Mouse (Mus musculus): Measurements from ENCODE around the gene Numb.

DNA sequence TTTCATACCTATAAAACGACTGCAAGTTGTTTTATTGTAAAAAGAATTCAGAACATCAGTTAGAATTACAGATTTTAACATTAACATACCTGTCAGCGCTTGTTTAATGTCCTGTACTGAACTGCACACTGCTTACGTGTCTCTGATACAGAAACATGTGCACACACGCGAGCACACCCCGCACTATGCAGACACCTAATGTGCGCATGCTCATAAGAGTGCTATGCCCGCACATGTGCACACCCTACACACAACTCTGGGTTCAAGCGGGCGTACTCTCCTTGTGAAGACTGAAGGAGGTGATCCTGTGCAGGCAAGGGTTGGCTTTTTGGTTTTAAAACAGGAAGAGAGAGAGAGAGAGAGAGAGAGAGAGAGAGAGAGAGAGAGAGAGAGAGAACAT, 157.2 kb downstream of the Numb start:
- TF ChIP-seq CEBPB (IDR thresholded peaks at IDR 0.05; ENCODE audit: low read depth) = no peak
- no peak for TF ChIP-seq CTCF (IDR thresholded peaks at IDR 0.05; ENCODE audit: control insufficient read depth, insufficient read depth, insufficient read length)
- TF ChIP-seq MYOG (IDR thresholded peaks at IDR 0.05; ENCODE audit: control insufficient read depth, extremely low read depth, insufficient read length) = no peak
- TF ChIP-seq MYOD1 (IDR thresholded peaks at IDR 0.05; ENCODE audit: control insufficient read depth, insufficient read length, low read depth) = no peak
- TF ChIP-seq USF1 (IDR thresholded peaks at IDR 0.05; ENCODE audit: low read depth) = no peak
